Mouse (Mus musculus): ENCODE measurements around the gene Narf. TPM values are rescaled to one million over a fixed set of nuclear protein-coding genes. Genes with fewer than 3 reads are reported as not detected.
A peak's percentile ranks its signal among the peaks of the same experiment; 100 is the strongest.

Gene Narf
- total RNA-seq, 2 experiments from 2014 or later: 106 to 133 TPM

DNA sequence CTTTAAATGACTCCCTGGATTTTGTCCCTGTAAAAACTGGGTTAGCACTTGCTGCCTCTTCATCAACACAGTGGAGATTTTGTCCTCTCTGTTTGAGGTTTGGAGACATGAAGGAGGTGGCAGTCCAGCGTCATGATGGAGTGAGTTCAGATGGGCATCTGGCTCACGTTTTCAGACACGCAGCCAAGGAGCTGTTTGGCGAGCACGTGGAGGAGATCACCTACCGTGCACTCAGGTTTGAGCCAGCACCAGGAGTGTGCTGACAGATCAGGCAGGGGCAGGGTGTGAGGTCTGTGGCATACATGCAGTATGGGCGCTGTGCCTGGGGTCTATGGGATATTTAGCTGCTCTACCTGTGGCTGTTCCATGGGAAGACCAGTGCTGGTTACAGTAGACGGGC is 13.1 kb downstream of the Narf start:
- Histone ChIP-seq H3K4me3 (no peak overlapping the region), H3K27ac (no peak overlapping the region)
- no peak for TF ChIP-seq CTCF (IDR thresholded peaks at IDR 0.05)
- intact Hi-C loops (cut with DNase I): no loop called here
- DNase-seq: no peak

DNA sequence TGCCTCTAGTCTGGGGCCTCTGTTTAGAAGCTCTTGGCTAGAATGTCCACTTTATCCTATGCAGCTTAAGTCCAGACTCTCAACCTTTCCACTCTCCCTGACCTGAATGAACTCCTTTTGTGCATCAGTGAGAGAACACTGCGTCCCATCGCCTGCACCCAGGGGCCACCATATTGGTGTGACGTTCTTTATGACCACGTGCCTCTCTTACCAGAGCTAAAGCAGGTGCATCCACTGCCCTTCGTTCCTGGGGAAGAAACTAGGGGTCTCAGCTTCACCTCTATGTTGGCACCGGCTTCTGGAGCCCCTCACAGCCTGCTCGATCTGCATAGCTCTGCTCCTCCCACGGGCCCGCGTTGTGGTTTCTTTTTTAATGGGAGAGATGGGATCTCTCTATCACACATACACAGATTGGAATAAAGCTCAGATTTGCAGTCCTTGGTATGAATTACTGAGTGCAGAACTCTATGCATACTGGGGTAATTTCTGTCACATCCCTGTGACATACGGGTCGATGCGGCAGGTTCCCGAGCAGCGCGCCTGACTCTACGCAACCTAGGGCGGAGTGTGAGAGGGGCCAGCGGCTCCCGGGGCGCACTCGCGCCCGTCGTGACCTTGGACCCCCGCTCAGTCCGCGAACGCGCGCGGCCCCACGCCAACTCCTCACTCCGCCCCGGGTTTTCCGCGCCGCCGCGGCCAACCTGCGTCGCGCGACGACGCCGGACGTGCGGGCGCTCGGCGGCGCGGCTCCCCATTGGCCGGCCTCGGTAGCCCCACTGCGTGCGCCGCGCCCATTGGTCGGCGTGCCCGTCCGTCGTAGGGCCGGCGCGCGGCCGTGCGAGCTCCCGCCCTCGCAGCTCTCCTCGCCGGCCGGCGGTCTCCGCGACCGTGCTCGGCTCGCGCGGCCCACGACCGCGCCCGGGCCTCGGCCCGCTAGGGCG is 22.4 kb downstream of the Narf start, which contains the start of gene Foxk2:
Gene Foxk2, plus strand, starts transcription at position 831 of the 941 bp plus-strand sequence.
- intact Hi-C loops (cut with DNase I): loop anchor here (1.0 to 5.0 kb wide), 3 partner anchors 17 to 93 kb away; partner anchors contain the start of genes Narf and Wdr45b
- H3K4me3 ChIP-seq: peak within 1 kb of the TSS; percentile 98
- H3K27ac ChIP-seq: peak within 1 kb of the TSS; percentile 96
- no peak for TF ChIP-seq CTCF (IDR thresholded peaks at IDR 0.05)
- DNase-seq: peak; percentile 98

DNA sequence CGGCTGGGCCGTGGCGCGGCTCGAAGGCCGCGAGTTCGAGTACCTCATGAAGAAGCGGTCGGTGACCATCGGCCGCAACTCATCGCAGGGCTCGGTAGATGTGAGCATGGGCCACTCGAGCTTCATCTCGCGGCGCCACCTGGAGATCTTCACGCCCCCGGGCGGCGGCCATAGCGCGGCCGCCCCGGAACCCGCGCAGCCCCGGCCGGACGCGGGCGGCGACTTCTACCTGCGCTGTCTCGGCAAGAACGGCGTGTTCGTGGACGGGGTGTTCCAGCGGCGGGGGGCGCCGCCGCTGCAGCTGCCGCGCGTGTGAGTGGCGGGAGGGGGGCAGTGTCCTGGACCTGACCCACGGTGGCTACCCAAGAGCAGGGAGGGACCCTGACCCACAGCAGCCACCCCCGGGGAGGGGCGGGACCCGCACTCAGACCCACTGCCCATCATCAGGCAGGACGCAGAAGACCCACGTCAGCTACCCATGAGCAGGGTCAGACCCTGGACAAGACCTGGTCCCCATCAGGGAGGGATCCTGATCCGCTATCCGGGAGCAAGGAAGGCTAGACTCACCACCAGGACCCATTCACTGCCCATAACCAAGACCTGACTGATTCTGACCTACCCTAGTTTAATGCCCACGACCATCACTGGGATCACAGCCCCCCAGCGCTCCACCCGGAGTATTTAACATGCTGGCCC is 23.3 kb downstream of the Narf start:
- peak overlapping the region; percentile 98 for H3K4me3 ChIP-seq
- TF ChIP-seq CTCF (IDR thresholded peaks at IDR 0.05): no peak
- H3K27ac ChIP-seq: peak overlapping the region; percentile 88
- DNase-seq: peak; percentile 62
- intact Hi-C loops (cut with DNase I): no loop called here

DNA sequence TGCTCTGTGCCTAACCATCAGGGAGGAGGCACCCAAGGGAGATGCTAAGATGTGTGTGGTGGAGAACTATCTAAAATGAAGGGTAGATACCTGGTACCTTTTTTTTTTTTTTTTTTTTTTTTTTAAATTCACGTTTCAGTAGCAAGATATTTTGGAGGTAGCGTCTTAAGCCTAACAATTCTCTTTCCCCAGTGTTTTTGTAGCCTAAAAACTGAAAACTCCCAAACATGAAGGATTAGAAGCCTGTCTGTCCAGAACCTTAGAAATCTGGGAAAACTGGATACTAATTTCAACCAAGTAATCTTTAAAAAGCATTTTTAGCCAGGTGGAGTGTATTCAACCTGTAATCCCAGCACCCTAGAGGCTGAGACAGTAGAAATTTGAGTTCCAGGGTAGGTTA is 24.0 kb downstream of the Narf start:
- TF ChIP-seq CTCF (IDR thresholded peaks at IDR 0.05): no peak
- intact Hi-C loops (cut with DNase I): no loop called here
- DNase-seq: no peak

DNA sequence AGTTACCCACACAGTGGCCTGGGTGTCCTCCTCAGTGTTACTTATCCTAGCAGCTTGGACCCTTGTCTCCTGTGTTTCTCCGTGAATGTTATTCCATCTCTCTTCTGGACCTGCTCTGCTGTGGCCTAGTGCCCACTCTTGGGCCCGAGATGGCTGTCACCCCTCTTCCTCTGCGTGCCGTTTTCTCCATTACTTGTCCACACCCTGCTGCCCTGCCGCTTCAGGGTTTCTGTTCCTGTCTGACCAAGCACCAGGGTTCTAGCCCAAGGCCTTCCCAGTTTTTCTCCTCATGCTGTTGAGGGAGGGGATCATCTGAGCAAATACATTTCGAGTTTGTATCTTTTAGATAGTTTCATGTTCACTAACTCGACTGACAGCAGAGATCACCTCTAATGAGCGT is 40.5 kb downstream of the Narf start:
- no peak overlapping the region for H3K4me3 ChIP-seq
- intact Hi-C loops (cut with DNase I): no loop called here
- no peak for DNase-seq
- no peak for TF ChIP-seq CTCF (IDR thresholded peaks at IDR 0.05)
- no peak overlapping the region for H3K27ac ChIP-seq

More for the DNA sequence above, 24.0 kb downstream of the Narf start:
- H3K27ac ChIP-seq: peak overlapping the region; percentile 88; the same call in 1 of the 2 replicates
- H3K4me3 ChIP-seq: peak overlapping the region; percentile 98

DNA sequence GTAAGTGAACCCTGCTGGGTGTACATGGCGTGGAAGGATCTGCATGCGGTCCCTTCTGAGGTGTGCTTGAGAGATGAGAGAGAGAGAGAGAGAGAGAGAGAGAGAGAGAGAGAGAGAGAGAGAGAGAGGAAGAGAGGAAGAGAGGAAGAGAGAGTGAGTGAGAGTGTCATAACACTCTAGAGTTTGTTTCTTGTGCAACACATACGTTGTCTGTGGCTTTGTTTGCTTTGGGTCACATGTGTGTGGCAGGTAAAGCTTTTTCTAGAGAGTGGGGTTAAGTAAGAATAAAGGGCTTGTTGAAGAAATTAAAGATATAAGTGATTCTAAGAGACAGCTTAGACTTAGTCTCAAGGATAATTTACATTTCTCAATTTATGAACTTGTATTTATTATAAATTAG is 41.0 kb downstream of the Narf start:
- no peak overlapping the region for H3K27ac ChIP-seq
- no peak for TF ChIP-seq CTCF (IDR thresholded peaks at IDR 0.05)
- intact Hi-C loops (cut with DNase I): no loop called here
- no peak for DNase-seq
- H3K4me3 ChIP-seq: no peak overlapping the region

DNA sequence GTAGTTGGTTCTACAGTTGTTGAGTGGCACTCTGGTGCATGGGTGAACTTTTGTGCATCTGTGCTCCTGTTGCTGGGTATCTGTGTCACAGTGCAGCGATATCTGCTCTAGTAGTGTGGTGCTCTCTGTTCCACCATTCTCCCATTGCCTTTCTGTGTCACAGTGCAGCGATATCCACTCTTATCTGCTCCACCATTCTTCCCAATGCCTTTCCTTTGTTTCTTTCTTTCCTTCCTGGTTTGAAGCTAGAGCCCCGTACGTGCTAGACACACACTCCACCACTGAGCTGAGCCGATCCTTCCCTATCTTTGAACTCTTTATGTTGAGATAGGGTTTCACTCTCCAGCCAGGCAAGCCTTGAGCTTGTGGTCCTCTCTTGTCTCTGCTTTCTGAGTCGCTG is 45.9 kb downstream of the Narf start:
- intact Hi-C loops (cut with DNase I): no loop called here
- Histone ChIP-seq H3K27ac (peak overlapping the region; percentile 61), H3K4me3 (0 out of 2 replicates have a peak overlapping the region, but pooled peaks have one; percentile 13)
- no peak for DNase-seq
- no peak for TF ChIP-seq CTCF (IDR thresholded peaks at IDR 0.05)

DNA sequence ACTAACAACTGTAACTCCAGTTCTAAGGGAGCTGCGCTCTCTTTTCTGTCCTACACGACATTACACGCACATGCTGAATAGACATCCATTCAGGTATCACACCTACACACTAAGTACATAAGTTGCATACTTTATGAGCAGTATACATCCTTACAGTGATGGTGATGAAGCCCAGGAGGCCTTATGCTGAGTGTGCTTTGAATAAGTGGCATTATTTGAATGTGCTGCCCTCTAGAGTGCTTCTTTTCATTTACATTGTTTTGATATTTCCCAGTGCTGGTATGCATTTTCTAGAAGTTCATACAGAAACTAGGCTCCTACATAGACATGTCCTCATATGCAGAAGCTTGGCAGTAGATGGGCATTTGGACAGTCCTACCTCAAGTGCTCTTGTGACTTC is 52.8 kb downstream of the Narf start:
- no peak for DNase-seq
- intact Hi-C loops (cut with DNase I): loop anchor here (5.0 kb wide), 1 partner anchor 42 kb away; no protein-coding TSS in a partner anchor
- no peak overlapping the region for H3K27ac ChIP-seq
- H3K4me3 ChIP-seq: no peak overlapping the region
- peak; percentile 37 for TF ChIP-seq CTCF (IDR thresholded peaks at IDR 0.05)

DNA sequence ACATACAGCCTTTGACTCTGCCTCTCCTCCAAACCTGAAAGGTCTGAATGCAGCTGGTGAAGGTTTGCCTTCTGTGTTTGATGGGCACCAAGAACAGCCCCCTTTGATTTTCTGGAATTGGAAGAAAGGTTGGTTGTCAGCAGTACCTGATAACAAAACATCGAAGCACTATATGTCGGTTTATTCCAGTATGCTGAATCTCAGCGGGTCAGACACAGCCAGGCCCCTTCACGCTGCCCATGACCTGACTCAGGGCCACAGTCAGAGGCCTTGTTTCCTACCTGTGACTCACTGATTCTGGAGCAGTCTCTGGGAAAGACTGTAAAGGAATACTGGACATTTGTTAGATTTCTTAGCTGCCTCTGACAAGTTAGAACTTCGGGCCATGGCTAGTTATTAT is 57.7 kb downstream of the Narf start:
- no peak overlapping the region for H3K4me3 ChIP-seq
- TF ChIP-seq CTCF (IDR thresholded peaks at IDR 0.05): no peak
- intact Hi-C loops (cut with DNase I): loop anchor here (5.0 kb wide), 1 partner anchor 38 kb away; no protein-coding TSS in a partner anchor
- no peak overlapping the region for H3K27ac ChIP-seq
- DNase-seq: no peak

DNA sequence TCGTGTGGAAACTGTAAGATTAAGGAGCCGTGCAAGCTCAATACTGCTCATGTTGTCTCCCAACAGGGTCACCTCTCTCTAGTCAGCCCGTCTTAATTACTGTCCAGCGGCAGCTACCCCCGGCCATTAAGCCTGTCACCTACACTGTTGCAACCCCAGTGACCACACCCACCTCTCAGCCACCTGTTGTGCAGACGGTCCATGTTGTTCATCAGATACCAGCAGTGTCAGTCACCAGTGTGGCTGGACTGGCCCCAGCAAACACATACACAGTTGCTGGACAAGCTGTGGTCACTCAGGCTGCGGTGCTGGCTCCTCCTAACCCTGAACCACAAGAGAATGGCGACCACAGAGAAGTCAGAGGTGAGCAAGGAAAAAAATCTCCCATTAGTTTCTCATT is 61.4 kb downstream of the Narf start:
- intact Hi-C loops (cut with DNase I): no loop called here
- H3K4me3 ChIP-seq: no peak overlapping the region
- no peak overlapping the region for H3K27ac ChIP-seq
- no peak for TF ChIP-seq CTCF (IDR thresholded peaks at IDR 0.05)
- DNase-seq: no peak

DNA sequence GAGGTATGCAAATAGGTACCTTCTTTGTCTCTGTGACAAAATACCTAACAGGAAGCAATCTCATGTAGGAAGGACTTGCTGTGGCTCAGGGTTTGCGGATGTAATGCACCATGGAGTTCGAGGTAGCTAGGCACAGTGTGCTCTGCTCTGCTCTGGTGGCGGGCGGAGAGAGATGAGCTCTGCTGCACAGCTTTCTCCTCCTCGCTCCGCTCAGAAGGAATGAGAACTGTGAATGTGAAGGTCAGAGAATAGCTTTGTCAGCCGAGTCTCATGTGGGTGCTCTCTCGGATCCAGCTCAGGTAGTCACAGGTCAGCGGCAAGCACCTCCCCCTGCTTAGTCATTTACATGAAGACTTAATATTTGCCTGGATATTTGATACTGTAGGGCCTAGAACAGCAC is 63.2 kb downstream of the Narf start:
- TF ChIP-seq CTCF (IDR thresholded peaks at IDR 0.05): no peak
- DNase-seq: no peak
- H3K4me3 ChIP-seq: no peak overlapping the region
- no peak overlapping the region for H3K27ac ChIP-seq
- intact Hi-C loops (cut with DNase I): no loop called here

DNA sequence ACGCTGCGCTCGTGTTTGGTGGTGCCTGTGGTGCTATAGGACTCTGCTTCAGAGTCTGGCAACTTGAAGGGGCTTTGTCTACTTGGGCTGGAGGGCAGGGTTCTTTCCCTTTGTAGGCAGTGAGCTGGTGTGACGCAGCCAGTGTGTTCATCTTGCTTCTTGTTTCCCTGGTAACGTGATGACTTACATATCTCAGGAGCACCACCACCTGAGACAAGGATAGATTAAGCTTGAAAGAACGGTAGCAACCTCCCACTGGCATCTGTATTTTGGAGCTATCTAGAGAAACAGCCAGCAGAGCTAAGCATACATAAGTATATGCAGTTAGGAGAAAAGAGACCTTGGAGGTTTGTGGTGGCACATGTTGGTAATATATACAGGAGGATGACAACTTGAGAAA is 68.3 kb downstream of the Narf start:
- intact Hi-C loops (cut with DNase I): no loop called here
- no peak for TF ChIP-seq CTCF (IDR thresholded peaks at IDR 0.05)
- Histone ChIP-seq H3K4me3 (no peak overlapping the region), H3K27ac (no peak overlapping the region)
- DNase-seq: no peak

Other genes starting within 250 kb of the Narf start
- gene Csnk1d, start 245.9 kb upstream of the Narf start, total RNA-seq (2021): 10 to 100 TPM; 50.0 to 53.7 TPM
- not detected for gene Cd7, start 197.8 kb upstream of the Narf start, total RNA-seq (2021)
- gene Sectm1b, start 173.7 kb upstream of the Narf start, total RNA-seq (2021): not detected
- gene Sectm1a, start 156.0 kb upstream of the Narf start, total RNA-seq (2021): not detected
- not detected for gene Tex19.2, start 118.6 kb upstream of the Narf start, total RNA-seq (2021)
- gene Tex19.1, start 91.1 kb upstream of the Narf start, total RNA-seq (2021): not detected
- gene Uts2r, start 77.0 kb upstream of the Narf start, total RNA-seq (2021): 1 to 10 TPM; 1.4 to 3.1 TPM
- 1 to 10 TPM; 7.5 to 9.6 TPM for gene Hexdc, start 32.8 kb upstream of the Narf start, total RNA-seq (2021)
- gene Ogfod3, start 32.5 kb upstream of the Narf start, total RNA-seq (2021): 10 to 100 TPM; 11.4 to 14.1 TPM
- gene Cybc1, start 7.9 kb upstream of the Narf start, total RNA-seq (2021): 1 to 10 TPM; 3.3 to 3.6 TPM
- gene Foxk2, start 22.7 kb downstream of the Narf start, total RNA-seq (2021): 10 to 100 TPM; 30.1 to 32.9 TPM
- gene Wdr45b, start 117.2 kb downstream of the Narf start, total RNA-seq (2021): 10 to 100 TPM; 21.1 to 21.6 TPM
- 10 to 100 TPM in 1 of 2 experiments, 1 to 10 TPM in 1; 9.9 to 11.8 TPM for gene Rab40b, start 151.0 kb downstream of the Narf start, total RNA-seq (2021)
- 1 to 10 TPM; 3.7 to 4.8 TPM for gene Fn3krp, start 184.1 kb downstream of the Narf start, total RNA-seq (2021)
- 10 to 100 TPM; 17.6 to 20.6 TPM for gene Fn3k, start 197.7 kb downstream of the Narf start, total RNA-seq (2021)
- gene Tbcd, start 214.7 kb downstream of the Narf start, total RNA-seq (2021): 10 to 100 TPM; 13.8 to 14.8 TPM